Mouse (Mus musculus) kidney, embryonic 15.5 days (tissue): Measurements from ENCODE around the gene Best1. TPM values are rescaled to one million over a fixed set of nuclear protein-coding genes. Genes with fewer than 3 reads are reported as not detected.

ENCODE experiments used
- ATAC-seq: fragments of 200-750 bp; cut with Nextera tagmentation; replicated peaks from 2 replicates; pipeline ENCODE4 v1.8.0; 2017; ENCODE audit warnings: moderate TSS enrichment; ENCODE audit not compliant: low FRiP score
- H3K27ac ChIP-seq: fragments of 300-500 bp; sonication (generic); 2 replicates; pipeline ENCODE4 v1.5.1; 2015; ENCODE audit warnings: mild to moderate bottlenecking, inconsistent platforms
- H3K27me3 ChIP-seq: fragments of 300-500 bp; sonication (generic); 2 replicates; pipeline ENCODE4 v1.6.1; 2015; ENCODE audit warnings: inconsistent platforms
- H3K36me3 ChIP-seq: fragments of 300-500 bp; sonication (generic); 2 replicates; pipeline ENCODE4 v1.6.1; 2015; ENCODE audit warnings: inconsistent platforms
- H3K4me1 ChIP-seq: fragments of 300-500 bp; sonication (generic); 2 replicates; pipeline ENCODE4 v1.6.1; 2015; ENCODE audit warnings: inconsistent platforms
- H3K4me2 ChIP-seq: fragments of 300-500 bp; sonication (generic); 2 replicates; pipeline ENCODE4 v1.6.1; 2015; ENCODE audit warnings: moderate library complexity, mild to moderate bottlenecking, inconsistent platforms
- H3K4me3 ChIP-seq: fragments of 300-500 bp; sonication (generic); replicated peaks from 2 replicates; pipeline ENCODE4 v1.5.1; 2015; ENCODE audit warnings: mild to moderate bottlenecking, inconsistent platforms
- H3K9ac ChIP-seq: fragments of 300-500 bp; sonication (generic); 2 replicates; pipeline ENCODE4 v1.6.1; 2015; ENCODE audit warnings: mild to moderate bottlenecking, inconsistent platforms
- H3K9me3 ChIP-seq: fragments of 300-500 bp; sonication (generic); replicated peaks from 2 replicates; pipeline ENCODE4 v1.6.1; 2016; ENCODE audit warnings: inconsistent platforms
- WGBS: fragments of 180-500 bp; shearing (Covaris S2); methylation state at CpG from one replicate; pipeline ENCODE4 v1.1.7; 2015; ENCODE audit warnings: mixed read lengths; 5-methylcytosine and 5-hydroxymethylcytosine counted together
- polyA plus RNA-seq: library from polyadenylated mRNA; unstranded; fragments of >200 nt; fragmentation: Nextera tagmentation; extraction: Ambion mirVana; gene quantifications from 2 replicates; pipeline ENCODE4 v1.2.1, GENCODE M21; 2015

Gene Best1
- polyA plus RNA-seq, 1 experiment from 2014 or later: 1.4 TPM

- Histone ChIP-seq H3K27me3 (no peaks in the 10 kb centered on the region), H3K9ac (peak overlapping the region; percentile 78; the same call in 1 of the 2 replicates), H3K27ac (no peak overlapping the region), H3K4me3 (peak overlapping the region; percentile 68), H3K9me3 (no peaks in the 10 kb centered on the region), H3K4me2 (peak overlapping the region; percentile 96), H3K4me1 (peaks cover 68% of the 10 kb centered on the region), H3K36me3 (no peaks in the 10 kb centered on the region)
- ATAC-seq: no peak
- 56% methylated on average over 4 of the region's 4 CpGs for WGBS
These were observed 17.9 kb upstream of the Best1 start for GRCm38 (mm10) chr19:10019214-10019760.

- Histone ChIP-seq H3K4me3 (peak overlapping the region; percentile 68), H3K9me3 (no peaks in the 10 kb centered on the region), H3K27ac (peak overlapping the region; percentile 79), H3K9ac (peak overlapping the region; percentile 78), H3K4me2 (peak overlapping the region; percentile 96), H3K4me1 (peaks cover 70% of the 10 kb centered on the region), H3K36me3 (no peaks in the 10 kb centered on the region), H3K27me3 (no peaks in the 10 kb centered on the region)
- 3% methylated on average over 3 of the region's 3 CpGs for WGBS
- ATAC-seq: no peak
These were observed 17.0 kb upstream of the Best1 start for GRCm38 (mm10) chr19:10018527-10018818.

DNA sequence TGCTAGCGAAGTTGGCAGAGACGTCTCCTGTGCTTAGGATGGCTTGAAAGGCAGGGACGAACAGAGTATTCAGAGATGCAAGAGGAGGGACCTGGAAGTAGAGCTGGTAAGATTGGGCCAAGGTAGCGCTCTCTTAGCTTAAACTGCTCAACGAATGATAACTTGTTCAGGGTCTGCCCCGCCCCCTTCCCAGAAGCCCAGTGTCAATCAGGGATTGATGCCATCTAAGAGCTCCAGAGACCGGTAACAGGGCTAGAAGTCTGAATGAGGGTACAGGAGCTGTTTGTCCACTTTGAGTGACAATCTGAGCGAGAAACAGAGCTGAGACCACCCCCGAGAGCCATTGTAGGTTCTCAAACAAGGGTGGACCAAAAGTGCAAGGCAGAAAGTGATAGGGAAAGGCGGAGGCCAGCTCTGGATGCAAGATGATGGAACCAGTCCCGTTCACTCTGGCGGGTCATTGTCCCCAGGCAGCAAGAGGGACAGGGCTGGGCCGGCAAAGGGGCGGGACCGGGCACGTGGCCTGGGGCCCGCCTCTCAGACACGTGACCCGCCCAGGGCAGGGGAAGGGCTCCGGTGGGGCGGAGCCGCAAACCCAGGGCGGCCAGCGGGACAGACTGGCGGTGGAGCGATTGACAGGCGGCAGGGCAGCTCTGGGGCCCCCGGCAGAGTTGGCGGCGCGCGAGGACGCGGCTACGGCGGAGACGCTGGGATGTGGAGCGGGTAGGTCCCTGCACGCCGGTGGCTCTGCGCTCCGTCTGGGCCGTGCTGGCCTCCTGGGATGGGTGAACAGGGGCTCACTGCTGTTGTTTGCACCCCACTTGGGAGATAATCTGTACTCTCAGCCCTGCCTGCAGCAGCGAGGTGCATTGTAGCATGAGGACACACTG is 16.4 kb upstream of the Best1 start:
- H3K4me1 ChIP-seq: peaks cover 70% of the 10 kb centered on the region
- ATAC-seq: peak; percentile 95
- 7% methylated on average over 44 of the region's 44 CpGs for WGBS

GRCm38 (mm10) chr19:10016151-10016550 is 14.7 kb upstream of the Best1 start:
- H3K4me3 ChIP-seq: no peak overlapping the region
- peaks cover 62% of the 10 kb centered on the region for H3K4me1 ChIP-seq

More for the DNA sequence above, 16.4 kb upstream of the Best1 start:
- Histone ChIP-seq H3K9ac (peak overlapping the region; percentile 78), H3K4me3 (peak overlapping the region; percentile 68), H3K27ac (peak overlapping the region; percentile 79), H3K27me3 (no peaks in the 10 kb centered on the region), H3K9me3 (no peaks in the 10 kb centered on the region), H3K36me3 (no peaks in the 10 kb centered on the region), H3K4me2 (peak overlapping the region; percentile 96)

DNA sequence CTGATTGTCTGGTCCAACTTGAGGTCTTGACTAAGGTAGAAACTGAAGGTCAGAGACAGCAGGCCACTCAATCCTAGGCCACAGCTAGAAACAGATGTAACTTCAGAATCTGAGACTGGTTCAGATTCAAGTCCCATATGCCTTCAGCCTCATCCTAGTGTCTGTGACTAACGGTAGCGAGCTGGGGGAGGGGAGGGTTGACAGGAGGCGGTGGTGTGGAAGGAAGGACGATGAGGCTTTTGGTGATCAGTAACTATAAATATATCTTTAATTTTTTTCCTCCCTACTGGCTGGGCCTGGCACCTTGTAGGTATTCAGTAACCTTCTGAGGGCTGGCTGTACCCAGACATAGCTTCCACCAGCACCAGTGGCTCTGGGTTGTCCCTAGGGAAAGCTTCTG is 14.0 kb upstream of the Best1 start:
- Histone ChIP-seq H3K9me3 (no peaks in the 10 kb centered on the region), H3K27ac (peak overlapping the region; percentile 3; the same call in 1 of the 2 replicates), H3K4me1 (peaks cover 59% of the 10 kb centered on the region), H3K4me2 (no peak overlapping the region), H3K9ac (no peak overlapping the region), H3K27me3 (no peaks in the 10 kb centered on the region), H3K4me3 (no peak overlapping the region), H3K36me3 (no peaks in the 10 kb centered on the region)
- WGBS: 50% methylated on average over 4 of the region's 4 CpGs
- ATAC-seq: no peak

More at GRCm38 (mm10) chr19:10016151-10016550, 14.7 kb upstream of the Best1 start:
- Histone ChIP-seq H3K9ac (no peak overlapping the region), H3K36me3 (no peaks in the 10 kb centered on the region), H3K27me3 (no peaks in the 10 kb centered on the region), H3K27ac (no peak overlapping the region), H3K9me3 (no peaks in the 10 kb centered on the region), H3K4me2 (no peak overlapping the region)
- no peak for ATAC-seq
- 93% methylated on average over 4 of the region's 4 CpGs for WGBS

GRCm38 (mm10) chr19:10014824-10015223 is 13.4 kb upstream of the Best1 start:
- peak overlapping the region; percentile 93; the same call in 1 of the 2 replicates for H3K27ac ChIP-seq
- peak; percentile 15; the same call in 1 of the 2 replicates for ATAC-seq
- no peak overlapping the region for H3K4me3 ChIP-seq

GRCm38 (mm10) chr19:10013913-10014312 is 12.5 kb upstream of the Best1 start:
- no peak for ATAC-seq
- no peaks in the 10 kb centered on the region for H3K36me3 ChIP-seq
- H3K9ac ChIP-seq: no peak overlapping the region
- no peaks in the 10 kb centered on the region for H3K9me3 ChIP-seq
- peaks cover 47% of the 10 kb centered on the region for H3K4me1 ChIP-seq
- no peak overlapping the region for H3K4me3 ChIP-seq
- no peaks in the 10 kb centered on the region for H3K27me3 ChIP-seq
- H3K4me2 ChIP-seq: no peak overlapping the region
- 42% methylated on average over 5 of the region's 5 CpGs for WGBS
- peak overlapping the region; percentile 93 for H3K27ac ChIP-seq

More at GRCm38 (mm10) chr19:10014824-10015223, 13.4 kb upstream of the Best1 start:
- H3K36me3 ChIP-seq: no peaks in the 10 kb centered on the region
- H3K9me3 ChIP-seq: no peaks in the 10 kb centered on the region
- H3K4me2 ChIP-seq: no peak overlapping the region
- 70% methylated on average over 13 of the region's 13 CpGs for WGBS
- no peaks in the 10 kb centered on the region for H3K27me3 ChIP-seq
- peaks cover 56% of the 10 kb centered on the region for H3K4me1 ChIP-seq
- no peak overlapping the region for H3K9ac ChIP-seq

GRCm38 (mm10) chr19:10013348-10013747 is 11.9 kb upstream of the Best1 start:
- Histone ChIP-seq H3K27me3 (no peaks in the 10 kb centered on the region), H3K4me1 (peaks cover 41% of the 10 kb centered on the region), H3K4me2 (peak overlapping the region; percentile 22; the same call in 1 of the 2 replicates), H3K9me3 (no peaks in the 10 kb centered on the region), H3K9ac (no peak overlapping the region), H3K27ac (peak overlapping the region; percentile 93), H3K36me3 (no peaks in the 10 kb centered on the region), H3K4me3 (no peak overlapping the region)
- no peak for ATAC-seq
- 21% methylated on average over 3 of the region's 3 CpGs for WGBS

DNA sequence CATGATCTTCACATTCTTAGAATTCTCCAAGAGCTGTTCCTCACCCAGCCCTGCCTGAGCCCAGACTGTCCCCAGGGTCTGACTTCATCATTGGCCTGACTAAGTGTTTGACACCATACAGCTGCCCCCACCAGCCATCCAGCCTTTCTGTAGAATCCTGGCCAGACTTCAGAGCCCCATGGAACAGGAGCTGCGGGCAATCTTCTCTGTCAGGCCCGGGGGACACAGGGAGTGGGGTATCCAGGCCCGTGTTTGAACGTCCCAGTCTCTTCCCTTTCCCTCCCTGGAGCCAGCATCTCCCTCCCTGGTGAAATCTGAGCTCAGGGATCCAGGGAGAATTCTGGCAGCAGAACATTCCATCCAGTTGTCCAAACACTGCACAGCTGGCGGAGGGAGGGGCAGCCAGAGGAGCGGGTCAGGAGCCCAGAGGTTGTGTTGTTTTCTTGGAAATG is 11.4 kb upstream of the Best1 start:
- Histone ChIP-seq H3K36me3 (no peaks in the 10 kb centered on the region), H3K27ac (peak overlapping the region; percentile 93), H3K9me3 (no peaks in the 10 kb centered on the region), H3K4me2 (peak overlapping the region; percentile 22; the same call in 1 of the 2 replicates), H3K4me1 (peaks cover 36% of the 10 kb centered on the region), H3K9ac (peak overlapping the region; percentile 21; the same call in 1 of the 2 replicates), H3K27me3 (no peaks in the 10 kb centered on the region), H3K4me3 (no peak overlapping the region)
- WGBS: 7% methylated on average over 6 of the region's 6 CpGs
- ATAC-seq: peak; percentile 52

GRCm38 (mm10) chr19:10011408-10011807 is 10.0 kb upstream of the Best1 start:
- ATAC-seq: no peak
- no peak overlapping the region for H3K4me2 ChIP-seq
- H3K36me3 ChIP-seq: no peaks in the 10 kb centered on the region
- no peak overlapping the region for H3K4me3 ChIP-seq
- peaks cover 32% of the 10 kb centered on the region for H3K4me1 ChIP-seq
- no peaks in the 10 kb centered on the region for H3K27me3 ChIP-seq
- H3K9ac ChIP-seq: no peak overlapping the region
- H3K27ac ChIP-seq: no peak overlapping the region
- 76% methylated on average over 1 of the region's 1 CpGs for WGBS
- no peaks in the 10 kb centered on the region for H3K9me3 ChIP-seq

GRCm38 (mm10) chr19:10003696-10004095 is 2.3 kb upstream of the Best1 start:
- H3K4me1 ChIP-seq: no peaks in the 10 kb centered on the region
- 77% methylated on average over 1 of the region's 1 CpGs for WGBS
- no peak overlapping the region for H3K9ac ChIP-seq
- no peak overlapping the region for H3K4me2 ChIP-seq
- no peaks in the 10 kb centered on the region for H3K27me3 ChIP-seq
- H3K4me3 ChIP-seq: no peak overlapping the region
- H3K27ac ChIP-seq: no peak overlapping the region
- ATAC-seq: no peak
- H3K36me3 ChIP-seq: no peaks in the 10 kb centered on the region
- no peaks in the 10 kb centered on the region for H3K9me3 ChIP-seq

DNA sequence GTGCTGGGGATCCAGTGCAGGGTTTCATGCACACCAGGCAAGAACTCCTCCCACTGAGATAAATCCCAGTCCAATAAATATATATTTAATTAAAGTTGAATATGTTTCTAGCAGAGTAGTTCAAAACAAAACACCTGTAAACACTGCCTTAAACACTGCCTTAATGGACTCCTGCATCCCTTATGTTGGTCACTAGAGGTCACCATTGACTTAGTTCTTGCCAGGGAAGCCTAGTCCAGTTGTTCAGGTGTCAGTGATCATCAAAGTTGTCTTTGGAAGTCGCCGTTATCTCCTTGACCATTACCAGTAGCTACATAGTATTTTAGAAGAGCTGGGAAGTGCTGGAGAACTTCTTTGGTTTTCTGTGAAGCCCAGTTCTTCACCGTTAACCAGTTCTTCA is 1.1 kb downstream of the Best1 start:
- Histone ChIP-seq H3K4me1 (no peaks in the 10 kb centered on the region), H3K27me3 (no peaks in the 10 kb centered on the region), H3K4me2 (no peak overlapping the region), H3K4me3 (no peak overlapping the region), H3K9ac (no peak overlapping the region), H3K27ac (no peak overlapping the region), H3K9me3 (no peaks in the 10 kb centered on the region), H3K36me3 (no peaks in the 10 kb centered on the region)
- peak; percentile 70; the same call in 1 of the 2 replicates for ATAC-seq
- 20% methylated on average over 3 of the region's 3 CpGs for WGBS
